Mouse (Mus musculus) intestine, postnatal 0 days (tissue): ENCODE results near the gene Nme6. TPM values are rescaled to one million over a fixed set of nuclear protein-coding genes. Genes with fewer than 3 reads are reported as not detected.

Experiments used
- ATAC-seq: fragments of 200-750 bp; cut with Nextera tagmentation; 2 replicates; pipeline ENCODE4 v1.8.0; 2017; ENCODE audit warnings: mild to moderate bottlenecking, moderate TSS enrichment, moderate library complexity
- H3K27ac ChIP-seq: fragments of 300-500 bp; sonication (generic); 2 replicates; pipeline ENCODE4 v1.5.1; 2014; ENCODE audit warnings: mild to moderate bottlenecking, low read depth, low read length, moderate library complexity
- H3K27me3 ChIP-seq: fragments of 300-500 bp; sonication (generic); replicated peaks from 2 replicates; pipeline ENCODE4 v1.6.1; 2014; ENCODE audit warnings: low read length, mixed read lengths; ENCODE audit not compliant: control insufficient read depth, insufficient read depth
- H3K36me3 ChIP-seq: fragments of 300-500 bp; sonication (generic); 2 replicates; pipeline ENCODE4 v1.6.1; 2014; ENCODE audit warnings: mild to moderate bottlenecking, moderate library complexity; ENCODE audit not compliant: control insufficient read depth, insufficient read depth
- H3K4me1 ChIP-seq: fragments of 300-500 bp; sonication (generic); replicated peaks from 2 replicates; pipeline ENCODE4 v1.6.1; 2014; ENCODE audit warnings: antibody characterized with exemption, low read length, mixed read lengths; ENCODE audit not compliant: control insufficient read depth, insufficient read depth
- H3K4me2 ChIP-seq: fragments of 300-500 bp; sonication (generic); replicated peaks from 2 replicates; pipeline ENCODE4 v1.6.1; 2014; ENCODE audit warnings: low read depth, mild to moderate bottlenecking, moderate library complexity
- H3K4me3 ChIP-seq: fragments of 300-500 bp; sonication (generic); 2 replicates; pipeline ENCODE4 v1.5.1; 2014; ENCODE audit warnings: low read depth, low read length
- H3K9ac ChIP-seq: fragments of 300-500 bp; sonication (generic); 2 replicates; pipeline ENCODE4 v1.6.1; 2014; ENCODE audit warnings: mild to moderate bottlenecking, low read depth, low read length
- H3K9me3 ChIP-seq: fragments of 300-500 bp; sonication (generic); 2 replicates; pipeline ENCODE4 v1.6.1; 2016; ENCODE audit warnings: mixed run types; ENCODE audit not compliant: control insufficient read depth
- CTCF ChIP-seq: sonication (generic); IDR thresholded peaks from 2 replicates; pipeline ENCODE4 v1.5.1; 2016; ENCODE audit warnings: low read depth, mild to moderate bottlenecking, control low read depth, antibody characterized with exemption, moderate library complexity
- WGBS: fragments of 180-500 bp; shearing (Covaris S2); extraction: QIAGEN DNeasy Blood & Tissue Kit; methylation state at CpG from one replicate; pipeline ENCODE4 v1.1.7; 2014; 5-methylcytosine and 5-hydroxymethylcytosine counted together
- polyA plus RNA-seq: library from polyadenylated mRNA; unstranded; fragments of >200 nt; fragmentation: Nextera tagmentation; extraction: Ambion mirVana; gene quantifications from 2 replicates; pipeline ENCODE4 v1.2.1, GENCODE M21; 2015

Gene Nme6
- polyA plus RNA-seq, 1 experiment from 2014 or later = 54.6 TPM

GRCm38 (mm10) chr9:109862397-109863044 is 30.0 kb downstream of the Nme6 start:
- ATAC-seq = peak; percentile 49
- no peaks in the 10 kb centered on the region for H3K4me1 ChIP-seq
- H3K27ac ChIP-seq = no peak overlapping the region
- no peaks in the 10 kb centered on the region for H3K36me3 ChIP-seq
- no peaks in the 10 kb centered on the region for H3K27me3 ChIP-seq
- H3K9ac ChIP-seq = no peak overlapping the region
- H3K4me2 ChIP-seq = peak overlapping the region; percentile 46
- no peak overlapping the region for H3K4me3 ChIP-seq
- TF ChIP-seq CTCF = peak; percentile 95
- 11% methylated on average over 20 of the region's 20 CpGs for WGBS
- H3K9me3 ChIP-seq = no peaks in the 10 kb centered on the region

GRCm38 (mm10) chr9:109863085-109863484 is 30.5 kb downstream of the Nme6 start:
- Histone ChIP-seq H3K27me3 (no peaks in the 10 kb centered on the region), H3K4me1 (no peaks in the 10 kb centered on the region), H3K27ac (no peak overlapping the region), H3K36me3 (no peaks in the 10 kb centered on the region), H3K4me2 (no peak overlapping the region; the same call in 1 of the 2 replicates), H3K9me3 (no peaks in the 10 kb centered on the region), H3K4me3 (no peak overlapping the region), H3K9ac (no peak overlapping the region)
- no peak for ATAC-seq
- no peak for TF ChIP-seq CTCF
- WGBS = 39% methylated on average over 3 of the region's 3 CpGs

- Histone ChIP-seq H3K36me3 (no peaks in the 10 kb centered on the region), H3K4me2 (no peak overlapping the region), H3K9ac (no peak overlapping the region), H3K27ac (no peak overlapping the region), H3K4me1 (no peaks in the 10 kb centered on the region), H3K4me3 (no peak overlapping the region), H3K9me3 (no peaks in the 10 kb centered on the region), H3K27me3 (no peaks in the 10 kb centered on the region)
- 55% methylated on average over 2 of the region's 2 CpGs for WGBS
- TF ChIP-seq CTCF = no peak
- ATAC-seq = no peak
Measured at GRCm38 (mm10) chr9:109866218-109866617, 33.7 kb downstream of the Nme6 start.

GRCm38 (mm10) chr9:109870983-109871572 is 38.5 kb downstream of the Nme6 start:
- H3K9ac ChIP-seq = no peak overlapping the region
- no peak for ATAC-seq
- H3K9me3 ChIP-seq = no peaks in the 10 kb centered on the region
- no peaks in the 10 kb centered on the region for H3K4me1 ChIP-seq
- TF ChIP-seq CTCF = no peak
- H3K27me3 ChIP-seq = no peaks in the 10 kb centered on the region
- 13% methylated on average over 6 of the region's 6 CpGs for WGBS
- 0 out of 2 replicates have a peak overlapping the region, but pooled peaks have one; percentile 9 for H3K4me3 ChIP-seq
- H3K36me3 ChIP-seq = no peaks in the 10 kb centered on the region
- H3K4me2 ChIP-seq = peak overlapping the region; percentile 55
- H3K27ac ChIP-seq = no peak overlapping the region

- peak within 1 kb of the TSS; percentile 92 for H3K27ac ChIP-seq
- peak within 1 kb of the TSS; percentile 78 for H3K9ac ChIP-seq
- peaks cover 6% of the 10 kb centered on the region for H3K36me3 ChIP-seq
- H3K4me3 ChIP-seq = peak within 1 kb of the TSS; percentile 87
- H3K4me2 ChIP-seq = peak within 1 kb of the TSS; percentile 78
- H3K9me3 ChIP-seq = no peaks in the 10 kb centered on the region
- 8% methylated on average over 33 of the region's 33 CpGs for WGBS
- 0 out of 2 replicates have a peak, but pooled peaks cover 2% of the 10 kb centered on the region for H3K4me1 ChIP-seq
- no peaks in the 10 kb centered on the region for H3K27me3 ChIP-seq
- peak; percentile 80 for TF ChIP-seq CTCF
- ATAC-seq = peak; percentile 87
Measured at GRCm38 (mm10) chr9:109874797-109875691, 42.5 kb downstream of the Nme6 start, which contains the start of gene Cdc25a. Gene Cdc25a, plus strand, starts transcription at chr9:109875579.
